Mouse (Mus musculus) ES-Bruce4 (cell line): ENCODE data around the gene Vps26c.

Source experiments
- CTCF ChIP-seq: IDR thresholded peaks from one replicate; pipeline ENCODE4 v1.8.1; 2011; ENCODE audit warnings: low read depth, low read length
- POLR2A ChIP-seq: IDR thresholded peaks from one replicate; pipeline ENCODE4 v1.8.1; 2011; ENCODE audit warnings: low read length; ENCODE audit not compliant: insufficient read depth

DNA sequence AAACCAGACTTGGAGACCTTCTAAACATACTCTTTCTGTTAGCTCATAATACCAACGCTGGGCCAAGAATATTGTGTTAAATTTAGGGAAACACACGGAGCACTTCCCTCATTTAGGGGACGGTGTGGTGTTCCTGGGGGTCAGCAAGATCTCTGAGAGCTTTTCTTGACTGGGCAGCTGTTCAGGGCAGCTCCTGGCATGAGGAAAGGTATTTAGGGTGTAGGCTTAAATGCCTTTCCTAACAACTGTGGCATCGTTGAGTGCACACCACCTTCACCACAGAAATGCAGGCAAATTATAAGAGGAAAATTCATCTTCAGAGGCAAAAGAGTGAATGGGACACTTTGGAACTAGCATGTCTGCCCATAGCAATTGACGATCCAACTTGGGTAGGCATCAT lies 9.1 kb upstream of the Vps26c start:
- TF ChIP-seq CTCF (no peak), POLR2A (no peak)
